Mouse (Mus musculus) Patski (cell line): Measurements from ENCODE around the gene Ano10. TPM values are rescaled to one million over a fixed set of nuclear protein-coding genes. Genes with fewer than 3 reads are reported as not detected.

ENCODE experiments used
- ATAC-seq: fragments of 100-300 bp; one replicate; pipeline ENCODE4 v1.8.0; 2021
- CTCF ChIA-PET: fragments of 350-600 bp; sonication (Branson Sonifier 250); formaldehyde crosslinking; loops from one replicate; lab custom pipeline; 2022; ENCODE audit warnings: inconsistent platforms; lab: Charles Lee
- POLR2A ChIA-PET: fragments of 350-600 bp; sonication (Branson Sonifier 250); formaldehyde crosslinking; loops from one replicate; lab custom pipeline; 2022; ENCODE audit warnings: antibody characterized with exemption, inconsistent platforms; lab: Charles Lee
- DNase-seq: peaks from one replicate; pipeline ENCODE4 v3.0.0-alpha.2; 2011; ENCODE audit warnings: low read depth, low spot score
- H3K27me3 ChIP-seq: fragments of 371-371 bp; one replicate; pipeline ENCODE4 v1.5.1; 2021
- CTCF ChIP-seq: fragments of 100-300 bp; IDR thresholded peaks from one replicate; pipeline ENCODE4 v1.5.1; 2021
- in situ Hi-C: fragments of 300-500 bp; cut with MboI; formaldehyde crosslinking; loops from 3 replicates; pipeline ENCODE4 v1.11.1; 2018; ENCODE audit warnings: low pct_unique_long_range_greater_than_20kb, mixed read lengths
- polyA plus RNA-seq: library from polyadenylated mRNA; unstranded; gene quantifications from one replicate; pipeline ENCODE4 v1.2.3, GENCODE M21; 2021

Gene Ano10
- polyA plus RNA-seq, 1 experiment from 2014 or later = 62.6 TPM

DNA sequence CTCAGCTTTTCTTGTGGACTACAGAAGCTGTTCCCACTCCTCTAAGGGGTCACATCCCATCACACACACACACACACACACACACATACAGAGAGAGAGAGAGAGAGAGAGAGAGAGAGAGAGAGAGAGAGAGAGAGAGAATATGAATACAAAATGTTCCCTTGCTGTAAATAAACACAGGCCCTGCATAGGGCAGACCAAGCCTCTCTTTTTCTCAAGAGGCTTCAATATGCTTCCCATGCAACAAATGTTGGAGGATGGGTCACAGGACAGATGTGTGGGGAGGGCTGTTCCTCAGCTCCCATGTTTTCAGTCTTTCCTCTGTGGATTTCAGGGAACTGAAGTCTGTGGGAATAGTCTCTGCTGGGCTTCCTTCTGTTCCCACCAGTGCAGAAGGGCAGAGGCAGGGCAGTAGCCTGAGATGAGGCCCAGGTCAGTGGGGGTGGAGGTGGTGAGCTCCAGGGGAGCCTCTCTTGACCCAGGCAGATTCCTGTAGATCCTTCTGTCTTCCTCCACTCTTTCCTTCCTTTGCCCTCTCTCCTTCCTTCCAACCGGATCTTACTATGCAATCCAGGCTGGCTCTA, 107.5 kb downstream of the Ano10 start:
- ATAC-seq (no peak), DNase-seq (no peak)
- in situ Hi-C loops = loop anchor here (5.0 kb wide), 1 partner anchor 164 kb away; no protein-coding TSS in a partner anchor
- TF ChIP-seq CTCF = no peak
- no peaks in the 10 kb centered on the region for H3K27me3 ChIP-seq
- POLR2A ChIA-PET = no interaction called here
- CTCF ChIA-PET = interaction anchor here (2.1 to 2.2 kb wide), 3 partner anchors 56 to 173 kb away, joined by 6 to 7 read pairs (median 7); no protein-coding TSS in a partner anchor

DNA sequence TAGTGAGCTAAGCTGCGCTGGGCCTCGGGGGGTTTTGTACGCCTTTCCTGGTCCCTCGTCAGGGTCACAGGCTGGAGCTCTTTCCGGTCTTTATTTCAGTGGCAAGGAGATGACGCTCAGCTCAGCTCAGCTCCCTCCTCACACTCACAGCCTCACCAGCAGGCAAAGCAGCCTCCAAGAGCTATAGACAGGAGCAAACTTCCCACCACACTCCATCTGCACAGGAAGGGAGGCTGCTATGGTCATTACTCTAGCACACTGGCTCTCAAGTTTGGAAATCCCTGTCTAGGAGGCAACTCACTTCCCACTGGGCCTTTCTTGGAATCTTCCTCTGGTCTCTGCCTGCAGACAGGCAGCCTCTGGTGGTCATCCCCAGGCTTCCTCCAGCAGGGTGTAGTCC, 108.3 kb downstream of the Ano10 start:
- in situ Hi-C loops = loop anchor here (5.0 kb wide), 1 partner anchor 164 kb away; no protein-coding TSS in a partner anchor
- ATAC-seq = no peak
- ChIA-PET CTCF (interaction anchor here (0.6 to 2.4 kb wide), 11 partner anchors 10 to 179 kb away, joined by 3 to 15 read pairs (median 4); partner anchors contain the start of gene Snrk), POLR2A (no interaction called here)
- H3K27me3 ChIP-seq = no peaks in the 10 kb centered on the region
- TF ChIP-seq CTCF = no peak
- no peak for DNase-seq

GRCm38 (mm10) chr9:122185061-122185460, 109.2 kb downstream of the Ano10 start:
- DNase-seq (peak; percentile 28), ATAC-seq (peak; percentile 80)
- no peaks in the 10 kb centered on the region for H3K27me3 ChIP-seq
- ChIA-PET CTCF (interaction anchor here (0.6 to 2.4 kb wide), 16 partner anchors 10 to 171 kb away, joined by 3 to 15 read pairs (median 4); partner anchors contain the start of gene Snrk), POLR2A (interaction anchor here (0.5 to 1.1 kb wide), 2 partner anchors 102 to 126 kb away, joined by 3 read pairs; no protein-coding TSS in a partner anchor)
- TF ChIP-seq CTCF = peak; percentile 92
- in situ Hi-C loops = loop anchor here (5.0 kb wide), 1 partner anchor 163 kb away; no protein-coding TSS in a partner anchor

DNA sequence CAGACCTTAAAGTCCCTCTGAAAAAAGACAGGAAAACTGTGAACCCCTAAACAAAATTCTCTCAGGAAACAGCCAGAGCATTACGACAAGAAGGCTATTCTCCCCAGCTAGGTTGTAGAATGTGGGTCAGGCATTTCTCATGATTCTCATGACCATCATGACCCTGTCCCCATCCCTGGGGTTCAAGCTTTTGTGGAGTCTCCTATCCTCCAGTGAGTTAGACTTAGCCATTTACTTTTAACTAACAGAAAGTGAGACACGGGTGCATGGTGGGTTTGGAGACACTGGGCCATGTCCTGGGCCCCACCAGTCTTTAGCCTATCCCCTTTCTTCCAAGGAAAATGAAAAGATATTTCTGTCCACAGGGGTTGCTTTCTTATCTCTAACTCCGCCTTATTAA, 109.9 kb downstream of the Ano10 start:
- no peaks in the 10 kb centered on the region for H3K27me3 ChIP-seq
- DNase-seq (no peak), ATAC-seq (no peak)
- POLR2A ChIA-PET = no interaction called here
- CTCF ChIA-PET = interaction anchor here (0.6 to 2.4 kb wide), 13 partner anchors 8 to 170 kb away, joined by 3 to 15 read pairs (median 4); partner anchors contain the start of gene Snrk
- TF ChIP-seq CTCF = no peak
- in situ Hi-C loops = no loop called here

DNA sequence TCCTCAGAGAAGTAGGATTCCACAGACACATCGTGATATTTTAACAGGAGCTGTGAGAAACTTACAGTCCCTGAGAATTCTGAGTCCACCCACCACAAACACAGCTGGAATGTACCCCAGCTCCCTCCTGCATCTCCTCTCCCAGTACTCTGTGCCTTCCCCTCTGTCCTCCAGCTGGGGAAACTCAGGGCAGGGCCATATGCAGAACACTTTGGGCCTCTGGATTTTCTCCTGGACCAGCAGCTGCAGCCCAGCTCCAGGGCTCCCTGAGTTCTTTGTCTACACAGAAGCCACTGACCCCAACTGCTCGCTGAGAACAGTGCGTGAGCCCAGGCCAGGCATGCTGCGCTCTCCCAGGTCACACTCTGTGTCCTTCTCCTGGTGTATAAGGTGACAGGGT, 111.1 kb downstream of the Ano10 start:
- H3K27me3 ChIP-seq = no peaks in the 10 kb centered on the region
- ChIA-PET CTCF (interaction anchor here (1.3 kb wide), 1 partner anchor 10 kb away, joined by 3 read pairs; no protein-coding TSS in a partner anchor), POLR2A (no interaction called here)
- no peak for TF ChIP-seq CTCF
- in situ Hi-C loops = no loop called here
- no peak for DNase-seq
- no peak for ATAC-seq

- no peak for ATAC-seq
- TF ChIP-seq CTCF = no peak
- in situ Hi-C loops = no loop called here
- POLR2A ChIA-PET = no interaction called here
- CTCF ChIA-PET = interaction anchor here (0.8 to 2.3 kb wide), 5 partner anchors 9 to 161 kb away, joined by 3 to 6 read pairs (median 4); no protein-coding TSS in a partner anchor
- no peaks in the 10 kb centered on the region for H3K27me3 ChIP-seq
- peak; percentile 44 for DNase-seq
Measured at GRCm38 (mm10) chr9:122180105-122180504, 114.1 kb downstream of the Ano10 start.

GRCm38 (mm10) chr9:122178427-122178826, 115.8 kb downstream of the Ano10 start:
- no peaks in the 10 kb centered on the region for H3K27me3 ChIP-seq
- ATAC-seq (peak; percentile 55), DNase-seq (peak; percentile 37)
- TF ChIP-seq CTCF = no peak
- in situ Hi-C loops = no loop called here
- CTCF ChIA-PET = interaction anchor here (0.8 to 2.3 kb wide), 4 partner anchors 34 to 74 kb away, joined by 3 to 6 read pairs (median 4); no protein-coding TSS in a partner anchor
- POLR2A ChIA-PET = interaction anchor here (0.6 to 0.7 kb wide), 2 partner anchors 535 to 975 kb away, joined by 3 read pairs; no protein-coding TSS in a partner anchor

- ChIA-PET POLR2A (interaction anchor here (0.6 kb wide), 1 partner anchor 976 kb away, joined by 3 read pairs; no protein-coding TSS in a partner anchor), CTCF (interaction anchor here (1.0 to 2.3 kb wide), 3 partner anchors 33 to 163 kb away, joined by 4 to 6 read pairs (median 5); no protein-coding TSS in a partner anchor)
- no peaks in the 10 kb centered on the region for H3K27me3 ChIP-seq
- DNase-seq = no peak
- no peak for ATAC-seq
- in situ Hi-C loops = no loop called here
- no peak for TF ChIP-seq CTCF
Measured at GRCm38 (mm10) chr9:122177256-122178220, 116.7 kb downstream of the Ano10 start.

GRCm38 (mm10) chr9:122174723-122175122, 119.5 kb downstream of the Ano10 start:
- in situ Hi-C loops = no loop called here
- H3K27me3 ChIP-seq = no peaks in the 10 kb centered on the region
- ATAC-seq = no peak

More at GRCm38 (mm10) chr9:122174723-122175122, 119.5 kb downstream of the Ano10 start:
- ChIA-PET CTCF (interaction anchor here (0.9 kb wide), 1 partner anchor 20 kb away, joined by 3 read pairs; no protein-coding TSS in a partner anchor), POLR2A (no interaction called here)
- no peak for TF ChIP-seq CTCF
- DNase-seq = no peak
